Mouse (Mus musculus): ENCODE data around the gene Ccdc7b. TPM values are rescaled to one million over a fixed set of nuclear protein-coding genes. Genes with fewer than 3 reads are reported as not detected.
"Not testable (repeated sequence)": the region's sequence is repeated elsewhere in the genome, so short reads cannot be mapped to it uniquely, and the experiment has no call there.

The Ccdc7b gene
- not detected in 2 replicates for polyA plus RNA-seq (2016; fragmentation: Nextera tagmentation; extraction: Ambion mirVana)

- H3K9me3 ChIP-seq; H3K27ac ChIP-seq (replicated peaks); H3K27me3 ChIP-seq; ATAC-seq (ENCODE audit: low FRiP score, low read depth); H3K36me3 ChIP-seq; H3K4me2 ChIP-seq (replicated peaks); H3K9ac ChIP-seq (replicated peaks); H3K4me1 ChIP-seq; H3K4me3 ChIP-seq: not testable (repeated sequence)
- 80% methylated on average over 1 of the region's 10 CpGs for WGBS
Measured at GRCm38 (mm10) chr8:129066834-129067233, at the start of gene Ccdc7b. Gene Ccdc7b, plus strand, starts transcription at chr8:129067134.

- not testable (repeated sequence) for H3K27me3 ChIP-seq; H3K27ac ChIP-seq (replicated peaks); H3K4me3 ChIP-seq; H3K4me2 ChIP-seq (replicated peaks); H3K4me1 ChIP-seq; H3K9me3 ChIP-seq; H3K36me3 ChIP-seq; H3K9ac ChIP-seq (replicated peaks)
- ATAC-seq (ENCODE audit: low FRiP score, low read depth): 0 out of 2 replicates have a peak, but pooled peaks have one; percentile 12
- 100% methylated on average over 2 of the region's 11 CpGs for WGBS
Measured at GRCm38 (mm10) chr8:129065417-129065816, 1.5 kb upstream of the Ccdc7b start, which contains the start of gene Ccdc7a. Gene Ccdc7a, minus strand, starts transcription at chr8:129065517.

GRCm38 (mm10) chr8:129115761-129116160, 48.8 kb downstream of the Ccdc7b start:
- H3K4me1 ChIP-seq; H3K4me2 ChIP-seq (replicated peaks); H3K4me3 ChIP-seq; H3K27me3 ChIP-seq; ATAC-seq (ENCODE audit: low FRiP score, low read depth); H3K9me3 ChIP-seq; H3K36me3 ChIP-seq; H3K9ac ChIP-seq (replicated peaks); H3K27ac ChIP-seq (replicated peaks): not testable (repeated sequence)
- WGBS: 40% methylated on average over 3 of the region's 3 CpGs

- Histone ChIP-seq H3K36me3 (no peaks in the 10 kb centered on the region), H3K9ac (replicated peaks) (no peak within 1 kb of the TSS), H3K4me2 (replicated peaks) (no peak within 1 kb of the TSS), H3K4me3 (no peak within 1 kb of the TSS), H3K4me1 (no peaks in the 10 kb centered on the region), H3K9me3 (no peaks in the 10 kb centered on the region), H3K27me3 (no peaks in the 10 kb centered on the region), H3K27ac (replicated peaks) (no peak within 1 kb of the TSS)
- no peak for ATAC-seq (ENCODE audit: low FRiP score, low read depth)
- WGBS: 93% methylated on average over 1 of the region's 1 CpGs
Measured at GRCm38 (mm10) chr8:129131561-129131960, 64.6 kb downstream of the Ccdc7b start, which contains the start of gene Gm10999. Gene Gm10999, minus strand, starts transcription at chr8:129131661.

- no peaks in the 10 kb centered on the region for H3K4me1 ChIP-seq
- no peak overlapping the region for H3K27ac ChIP-seq (replicated peaks)
- H3K9ac ChIP-seq (replicated peaks): no peak overlapping the region
- no peak for ATAC-seq (ENCODE audit: low FRiP score, low read depth)
- H3K4me2 ChIP-seq (replicated peaks): no peak overlapping the region
- H3K36me3 ChIP-seq: no peaks in the 10 kb centered on the region
- no peak overlapping the region for H3K4me3 ChIP-seq
- H3K27me3 ChIP-seq: no peaks in the 10 kb centered on the region
- no peaks in the 10 kb centered on the region for H3K9me3 ChIP-seq
Measured at GRCm38 (mm10) chr8:129133475-129133874, 66.5 kb downstream of the Ccdc7b start.

Other genes with a start within 250 kb of the Ccdc7b start
- not detected in 2 replicates for gene Ccdc7a, start 1.6 kb upstream of the Ccdc7b start, polyA plus RNA-seq (2016; fragmentation: Nextera tagmentation; extraction: Ambion mirVana)
- gene Gm10999, start 64.5 kb downstream of the Ccdc7b start, polyA plus RNA-seq (2016; fragmentation: Nextera tagmentation; extraction: Ambion mirVana): not detected in 2 replicates
- gene 2610044O15Rik8, start 167.3 kb downstream of the Ccdc7b start, polyA plus RNA-seq (2016; fragmentation: Nextera tagmentation; extraction: Ambion mirVana): 27.2 and 27.4 TPM in 2 replicates

All from midbrain, embryonic 12.5 days (tissue).